Mouse (Mus musculus) hematopoietic stem cell, adult 5-6 weeks (primary cell): ENCODE results near the gene Rpl11. TPM values are rescaled to one million over a fixed set of nuclear protein-coding genes. Genes with fewer than 3 reads are reported as not detected.
A peak's percentile ranks its signal among the peaks of the same experiment; 100 is the strongest.
"Not testable (repeated sequence)": the region's sequence is repeated elsewhere in the genome, so short reads cannot be mapped to it uniquely, and the experiment has no call there.

Experiments
- ATAC-seq, 2 experiments: fragments of 125-278 bp in 1 of 2; replicated peaks in 1 of 2; 2 replicates each; pipeline ENCODE4 v1.8.0; 2016 to 2017; ENCODE audit warnings: inconsistent platforms in 2 of 2, mild to moderate bottlenecking in 2 of 2, moderate number of reproducible peaks in 2 of 2, low read depth in 1 of 2, moderate TSS enrichment in 1 of 2; ENCODE audit not compliant: low FRiP score in 2 of 2, poor library complexity in 2 of 2, severe bottlenecking in 2 of 2, insufficient read depth in 1 of 2, low TSS enrichment in 1 of 2
- total RNA-seq: library from RNA; stranded (forward); fragments of 172-1452, 232-1000 nt; gene quantifications from 2 replicates; pipeline ENCODE4 v1.2.3, GENCODE M21; 2017

The Rpl11 gene
- total RNA-seq, 1 experiment from 2014 or later, result 829 TPM

DNA sequence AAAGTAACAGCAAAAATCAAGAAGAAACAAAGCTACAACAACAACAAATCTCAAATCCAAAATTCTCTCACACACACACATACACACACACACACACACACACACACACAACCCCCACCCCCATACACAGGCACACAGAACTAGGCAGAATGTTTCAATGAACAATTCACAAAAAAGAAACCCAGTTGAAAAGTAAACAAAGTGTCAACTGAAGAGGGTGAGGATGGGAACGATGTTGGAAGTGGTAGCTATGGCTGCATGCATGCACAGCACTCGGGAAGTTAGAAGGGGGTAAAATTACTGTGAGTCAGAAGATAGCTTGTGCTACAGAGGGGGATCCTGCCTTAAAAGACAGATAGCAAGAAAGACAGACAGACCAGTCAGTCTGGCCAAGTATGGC lies 25.4 kb upstream of the Rpl11 start:
- ATAC-seq, result no peak

DNA sequence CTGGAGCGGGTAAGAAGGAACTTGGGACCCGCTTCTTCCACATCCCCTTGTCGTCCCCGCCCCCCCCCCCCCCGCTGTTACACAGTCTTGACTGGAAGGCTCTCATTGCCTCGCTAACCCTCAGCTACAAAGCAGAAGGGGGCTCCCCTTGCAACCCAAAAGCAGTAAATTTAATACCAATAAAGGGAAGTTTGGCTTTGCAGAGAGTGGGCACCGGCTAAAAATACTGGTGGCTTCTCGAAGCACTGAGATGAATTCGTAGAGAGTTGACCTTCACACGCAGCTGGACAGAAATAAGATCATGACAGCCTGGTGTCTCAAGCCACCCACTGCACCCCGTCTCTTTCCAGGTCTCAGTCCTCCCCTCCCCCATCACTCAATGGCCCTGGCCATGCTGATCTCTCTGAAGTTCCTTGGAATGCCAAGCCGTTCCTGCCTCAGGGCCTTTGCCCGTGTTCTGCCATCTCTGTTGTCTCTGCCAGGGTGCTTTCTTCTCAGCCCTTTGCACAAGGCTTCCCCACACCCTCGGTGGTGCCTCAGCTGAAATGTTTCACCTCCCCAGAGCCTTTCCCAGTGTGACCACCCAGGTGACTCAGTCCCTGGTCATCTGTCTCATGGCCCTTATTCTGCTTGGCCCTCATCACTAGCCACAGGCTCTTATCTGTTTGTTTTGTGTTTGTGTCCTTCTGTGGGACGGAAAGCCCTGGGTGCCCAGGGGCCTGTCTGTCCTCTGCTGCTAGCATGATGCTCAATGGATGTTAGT lies 23.7 kb upstream of the Rpl11 start:
- ATAC-seq, result no peak

DNA sequence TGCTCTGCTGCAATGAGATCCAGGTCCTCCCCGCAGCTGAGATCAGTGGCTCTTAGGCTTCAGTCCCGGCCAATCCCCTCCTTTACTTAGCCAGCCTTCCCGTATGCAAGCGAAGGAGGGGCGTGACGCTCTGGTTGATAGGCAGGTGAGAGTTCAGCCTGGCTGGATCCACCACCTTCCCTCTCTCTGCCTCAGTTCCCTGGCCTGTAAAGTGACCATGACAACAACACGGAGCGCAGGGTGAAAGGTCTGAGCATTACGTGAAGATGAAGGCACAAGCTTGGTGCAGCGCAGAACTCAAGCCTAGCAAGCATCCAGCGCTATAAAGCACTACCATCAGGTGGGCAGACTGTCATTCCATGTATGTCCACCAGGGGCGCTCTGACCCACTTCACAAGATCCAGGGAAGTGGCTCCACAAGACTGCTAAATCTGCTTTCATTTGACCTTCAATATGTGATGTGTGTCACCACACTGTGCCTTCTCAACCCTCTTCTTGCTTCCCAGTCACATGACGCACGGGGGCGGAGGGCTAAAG lies 18.0 kb upstream of the Rpl11 start:
- ATAC-seq, result peak; percentile 63 to 69

DNA sequence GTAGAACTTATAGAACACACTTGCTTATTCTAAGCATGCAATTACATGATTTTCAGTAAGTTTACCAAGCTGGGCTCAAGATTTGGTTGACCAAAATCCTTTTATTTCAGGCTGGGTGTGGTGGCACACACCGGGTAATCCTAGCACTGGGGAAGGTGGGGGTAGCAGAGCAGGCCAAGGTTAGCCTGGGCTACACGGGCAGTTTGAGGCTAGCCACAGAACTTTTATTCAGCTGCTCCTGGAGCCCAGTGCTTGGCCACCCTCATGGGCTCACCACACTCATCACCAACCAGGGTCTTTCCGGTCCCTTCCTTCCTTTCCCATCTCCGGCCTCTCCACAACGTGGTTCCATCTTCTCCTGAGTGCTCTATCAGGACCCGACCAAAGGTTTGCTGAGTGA lies 17.4 kb upstream of the Rpl11 start:
- ATAC-seq, result no peak

DNA sequence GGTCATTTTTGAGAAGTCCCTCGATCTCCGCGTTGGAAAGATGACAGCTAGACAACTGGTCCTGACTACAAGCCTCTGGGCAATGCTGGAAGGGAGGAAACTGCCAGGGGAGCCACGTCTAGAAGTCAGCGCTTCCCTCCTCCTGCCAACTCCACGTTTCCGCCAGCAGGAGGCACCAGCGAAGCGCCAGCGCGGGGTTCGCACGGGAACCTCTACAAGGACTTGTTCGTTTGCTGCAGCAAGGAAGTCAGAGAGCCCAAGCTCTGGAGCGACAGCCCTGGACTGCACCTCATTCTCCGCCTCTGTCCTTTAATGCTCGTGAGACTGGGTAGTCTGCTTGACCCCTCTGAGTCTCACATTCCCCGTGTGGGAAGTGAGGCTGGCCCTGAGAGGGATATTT lies 16.7 kb upstream of the Rpl11 start:
- ATAC-seq, result peak; percentile 85 to 93

DNA sequence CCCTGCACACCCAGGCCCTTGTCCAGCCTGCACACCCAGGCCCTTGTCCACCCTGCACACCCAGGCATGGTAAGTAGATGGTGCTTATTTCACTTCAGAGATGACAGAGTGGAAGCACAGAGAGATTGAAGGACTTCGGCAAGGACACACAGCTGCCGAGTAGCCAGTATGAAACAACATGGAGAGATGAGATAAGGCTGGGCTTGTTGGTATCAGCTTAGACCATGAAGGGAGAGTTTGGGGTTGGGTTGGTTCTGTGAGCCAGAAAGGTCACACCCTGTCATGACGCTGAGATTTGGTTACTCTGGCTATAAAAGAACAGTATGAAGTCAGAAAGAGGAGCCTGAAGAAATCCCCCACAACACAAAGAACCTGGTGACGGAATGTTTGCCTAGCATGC lies 16.1 kb upstream of the Rpl11 start:
- ATAC-seq, result no peak

DNA sequence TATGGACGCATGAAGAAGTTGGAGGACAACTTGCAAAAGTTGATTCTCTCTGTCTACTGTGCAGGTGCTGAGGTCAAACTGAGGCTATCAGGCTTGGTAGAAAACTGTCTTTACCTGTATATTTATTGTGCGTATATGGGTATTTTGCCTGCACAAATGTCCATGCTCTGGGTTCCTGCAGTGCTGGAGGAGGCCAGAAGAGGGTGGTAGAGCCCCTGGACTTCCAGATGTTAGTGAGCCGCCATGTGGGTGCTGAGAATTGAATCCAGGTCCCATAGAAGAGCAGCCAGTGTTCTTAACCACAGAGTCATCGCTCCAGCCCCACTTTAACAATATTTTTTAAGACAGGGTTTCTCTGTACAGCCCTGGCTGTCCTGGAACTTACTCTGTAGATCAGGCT lies 9.9 kb upstream of the Rpl11 start:
- ATAC-seq, result no peak

DNA sequence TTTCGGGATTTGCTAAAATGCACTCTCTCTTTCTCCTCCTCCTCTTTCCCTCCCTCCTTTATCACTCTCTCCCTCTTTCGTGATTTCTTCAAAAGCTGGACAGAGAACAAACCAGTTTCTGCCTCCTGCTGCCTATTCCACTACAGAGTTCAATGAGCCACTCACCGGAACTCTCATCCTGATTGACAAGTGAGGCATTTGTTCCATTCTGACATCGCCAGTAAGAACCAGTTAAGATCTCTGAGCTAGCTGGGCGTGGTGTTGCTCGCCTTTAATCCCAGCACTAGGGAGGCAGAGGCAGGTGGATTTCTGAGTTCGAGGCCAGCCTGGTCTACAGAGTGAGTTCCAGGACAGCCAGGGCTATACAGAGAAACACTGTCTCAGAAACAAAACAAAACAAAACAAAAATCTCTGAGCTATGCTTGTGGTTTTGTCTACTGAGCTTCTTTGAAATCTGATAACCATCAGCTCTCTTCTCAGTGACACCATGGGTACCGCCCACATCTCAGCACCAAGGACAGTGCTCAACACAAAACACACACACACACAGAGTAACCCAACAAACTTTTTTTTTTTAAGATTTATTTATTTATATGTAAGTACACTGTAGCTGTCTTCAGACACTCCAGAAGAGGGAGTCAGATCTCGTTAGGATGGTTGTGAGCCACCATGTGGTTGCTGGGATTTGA lies 6.7 kb upstream of the Rpl11 start:
- not testable (repeated sequence) for ATAC-seq

DNA sequence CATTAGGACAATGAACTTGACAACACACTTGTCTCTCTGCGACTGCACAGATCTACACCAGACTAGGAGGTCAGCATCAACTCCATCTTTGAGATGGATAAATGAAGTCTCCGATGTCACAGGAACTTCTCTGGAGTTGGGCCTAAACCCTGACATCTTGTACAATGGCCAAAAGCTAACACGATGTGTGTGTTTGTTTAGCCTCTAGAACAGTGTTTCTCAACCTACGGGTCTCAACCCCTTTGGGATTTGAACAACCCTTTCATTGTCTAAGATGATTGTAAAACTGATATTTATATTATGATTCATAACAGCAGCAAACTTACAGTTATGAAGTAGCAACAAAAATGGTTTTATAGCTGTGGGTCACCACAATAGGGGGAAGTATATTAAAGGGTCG lies 4.7 kb upstream of the Rpl11 start:
- no peak for ATAC-seq

DNA sequence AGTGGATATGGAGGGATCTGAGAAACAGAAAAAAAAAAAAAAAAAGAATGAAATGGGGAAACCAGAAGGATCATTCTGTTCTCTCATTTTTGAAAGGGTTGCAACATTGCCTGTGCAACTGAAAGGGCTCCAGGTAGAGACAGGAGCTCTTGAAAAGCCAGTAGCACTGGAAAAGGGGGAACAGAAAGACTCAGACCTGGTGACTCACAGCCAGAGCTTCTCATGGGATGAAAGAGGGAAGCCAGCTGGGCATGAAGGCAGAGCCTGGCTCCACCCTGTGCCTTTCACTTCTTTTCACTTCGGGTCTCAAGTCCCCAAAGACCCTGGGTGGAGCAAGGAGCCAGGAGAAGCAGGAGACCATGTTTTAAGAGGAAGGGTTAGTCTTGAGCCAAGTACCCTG lies 2.8 kb upstream of the Rpl11 start:
- no peak for ATAC-seq

DNA sequence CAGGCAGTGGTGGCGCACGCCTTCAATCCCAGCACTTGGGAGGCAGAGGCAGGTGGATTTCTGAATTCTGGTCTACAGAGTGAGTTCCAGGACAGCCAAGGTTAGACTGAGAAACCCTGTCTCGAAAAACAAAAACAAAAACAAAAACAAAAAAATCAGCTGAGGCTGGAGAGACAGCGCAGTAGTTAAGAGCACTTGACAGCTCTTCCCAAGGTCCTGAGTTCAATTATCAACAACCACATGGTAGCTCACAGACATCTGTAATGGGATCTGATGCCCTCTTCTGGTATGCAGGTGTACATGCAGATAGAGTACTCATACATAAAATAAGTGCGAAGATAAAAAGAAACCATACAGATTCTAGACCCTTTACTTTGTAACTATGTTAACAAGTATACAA lies 615 bp upstream of the Rpl11 start:
- no peak for ATAC-seq

DNA sequence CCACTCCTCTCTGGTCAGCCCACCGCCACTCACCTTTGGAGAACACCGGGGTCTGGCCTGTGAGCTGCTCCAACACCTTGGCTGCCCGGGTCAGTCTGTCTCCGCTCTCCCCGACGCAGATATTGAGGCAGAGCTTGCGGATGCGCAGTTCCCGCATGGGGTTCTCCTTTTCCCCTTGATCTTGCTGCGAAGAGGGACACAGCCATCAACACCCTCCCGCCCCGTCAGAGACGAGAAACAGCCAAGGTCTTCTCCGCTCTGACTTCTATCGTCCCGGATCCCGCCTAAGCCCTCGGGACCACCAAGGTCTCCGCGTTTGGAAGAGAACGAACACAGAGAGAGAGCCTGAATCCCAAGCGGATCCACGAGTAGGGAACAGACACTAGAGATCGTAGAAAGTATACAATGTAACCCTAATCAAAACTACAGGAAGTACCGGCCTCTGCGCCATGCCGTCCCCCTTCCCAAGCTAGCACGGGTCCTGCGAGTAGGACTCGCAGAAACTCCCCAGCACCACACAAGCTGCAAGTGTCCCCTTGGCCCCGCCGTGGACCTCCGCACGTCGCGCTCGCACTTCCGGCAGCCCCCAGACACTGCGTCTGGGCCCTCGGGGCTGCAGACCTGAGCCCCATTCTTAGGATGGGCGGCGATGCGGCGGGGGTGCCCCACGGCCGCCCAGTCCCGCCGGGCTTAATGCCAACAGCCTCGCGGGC lies 538 bp downstream of the Rpl11 start:
- peak; percentile 19 to 31; a peak in 2 of 4 replicates for ATAC-seq

DNA sequence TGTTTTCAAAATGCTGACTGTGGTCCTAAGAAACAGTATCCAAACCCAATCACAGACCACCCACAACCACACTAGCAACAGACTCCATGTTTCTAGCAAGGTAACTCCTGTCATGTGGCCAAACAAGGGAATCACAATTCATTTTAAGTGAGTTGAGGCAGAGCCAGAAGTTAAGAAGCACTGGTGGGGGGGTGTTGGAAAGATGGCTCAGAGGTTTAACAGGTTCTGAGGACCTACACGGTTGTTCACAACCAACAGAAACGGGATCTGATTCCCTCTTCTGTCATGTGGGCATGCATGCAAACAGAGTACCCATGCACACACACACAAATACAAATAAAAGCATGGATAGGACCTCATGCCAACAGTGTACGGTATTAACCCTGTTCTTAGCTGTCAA lies 1.2 kb downstream of the Rpl11 start:
- ATAC-seq, result no peak

DNA sequence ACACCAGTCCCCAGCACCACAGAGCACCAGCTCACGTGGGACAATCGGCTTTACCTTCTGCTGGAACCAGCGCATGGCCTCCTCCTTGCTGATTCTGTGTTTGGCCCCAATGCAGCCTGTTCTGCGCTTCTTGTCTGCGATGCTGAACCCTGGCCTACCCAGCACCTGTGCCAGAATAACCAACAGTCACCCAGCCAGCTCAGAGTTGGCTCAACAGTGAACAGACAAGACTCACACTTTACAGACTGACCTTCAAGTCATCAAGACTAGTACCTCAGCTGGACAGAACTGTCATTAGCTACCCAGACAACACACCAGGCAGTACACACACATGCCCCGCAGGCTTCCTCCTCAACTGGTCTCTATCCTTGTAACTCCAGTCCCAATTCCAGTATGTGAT lies 3.0 kb downstream of the Rpl11 start:
- ATAC-seq, result no peak

DNA sequence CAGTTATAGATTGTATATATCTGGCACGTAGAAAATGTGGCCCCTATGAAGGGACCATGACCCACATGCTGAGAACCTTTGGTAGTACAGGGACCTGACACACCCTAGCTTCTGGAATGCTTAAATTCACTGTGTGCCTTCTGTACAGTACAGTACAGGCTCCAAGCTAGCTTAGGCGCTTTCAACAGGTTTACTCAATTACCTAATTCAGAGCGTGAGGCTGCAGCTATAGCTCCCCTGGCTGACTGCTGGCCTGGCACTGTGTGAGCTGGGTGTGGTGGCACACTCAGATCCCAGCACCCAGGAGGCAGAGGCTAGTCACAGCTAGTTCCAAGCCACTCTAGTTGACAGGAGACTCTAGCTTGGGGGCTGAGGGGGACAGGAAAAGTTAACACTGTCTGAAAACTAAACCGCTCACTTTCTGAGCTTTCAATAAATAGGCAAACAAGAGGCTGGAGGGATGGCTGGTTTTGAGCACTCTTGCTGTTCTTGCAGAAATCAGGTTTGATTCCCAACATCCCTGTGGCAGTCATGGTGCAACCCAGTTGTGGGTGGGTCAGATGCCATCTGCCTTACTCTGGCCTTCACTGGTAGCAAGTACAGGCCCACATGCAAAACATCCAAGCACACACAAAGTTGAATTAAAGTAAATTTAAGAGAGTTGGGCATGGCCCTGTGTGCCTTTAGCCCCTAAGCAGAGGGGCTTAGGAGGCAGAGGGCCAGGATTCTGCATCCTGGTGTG lies 4.8 kb downstream of the Rpl11 start:
- no peak for ATAC-seq

DNA sequence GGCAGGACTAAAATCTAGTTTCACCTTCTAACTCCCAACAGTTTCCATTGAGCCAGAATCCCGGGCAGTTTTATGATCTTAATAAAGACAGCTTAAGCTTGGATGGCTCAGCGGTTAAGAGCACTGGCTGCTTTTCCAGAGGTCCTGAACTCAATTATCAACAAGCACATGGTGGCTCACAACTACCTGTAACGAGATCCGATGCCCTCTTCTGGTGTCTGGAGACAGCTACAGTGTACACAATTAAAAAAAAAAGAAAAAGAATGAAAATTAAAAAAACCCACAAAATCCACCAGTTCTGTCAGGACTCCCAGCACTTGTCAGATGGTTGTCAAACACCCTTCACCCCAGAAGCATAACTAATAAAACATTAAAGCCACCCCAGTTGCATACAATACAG lies 5.6 kb downstream of the Rpl11 start:
- 0 out of 4 replicates have a peak, but pooled peaks of 1 of the 2 experiments have one; percentile 15 for ATAC-seq

DNA sequence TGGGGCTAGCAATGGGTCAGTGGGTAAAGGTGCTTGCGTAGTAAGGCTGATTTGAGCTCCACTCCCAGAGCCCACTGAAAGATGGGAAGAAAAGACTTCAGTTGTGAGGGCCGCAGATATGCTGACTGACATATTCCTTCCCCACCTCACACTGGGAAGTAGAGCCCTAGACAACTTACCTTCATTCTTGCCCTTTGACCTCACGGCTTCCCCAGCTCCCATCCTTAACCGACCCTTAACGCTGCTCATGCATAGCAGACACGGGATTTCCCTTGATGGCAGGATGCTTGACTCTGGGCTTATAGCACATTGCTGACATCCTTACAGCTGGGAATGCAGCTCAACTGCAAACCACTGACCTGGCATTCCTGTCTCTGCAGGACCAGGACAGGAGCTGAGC lies 6.3 kb downstream of the Rpl11 start:
- ATAC-seq, result no peak
